Mouse (Mus musculus) lung, postnatal 0 days (tissue): ENCODE results near the gene Zfp13. TPM values are rescaled to one million over a fixed set of nuclear protein-coding genes. Genes with fewer than 3 reads are reported as not detected.
A peak's percentile ranks its signal among the peaks of the same experiment; 100 is the strongest.

Source experiments
- ATAC-seq: fragments of 200-750 bp; cut with Nextera tagmentation; 2 replicates; pipeline ENCODE4 v1.8.0; 2017; ENCODE audit warnings: moderate library complexity
- DNase-seq: peaks from one replicate; pipeline ENCODE4 v3.0.0-alpha.2; 2016; ENCODE audit warnings: low spot score
- H3K27ac ChIP-seq: fragments of 300-500 bp; sonication (generic); 2 replicates; pipeline ENCODE4 v1.5.1; 2014; ENCODE audit warnings: antibody characterized with exemption, mild to moderate bottlenecking, low read length, mixed read lengths
- H3K27me3 ChIP-seq: fragments of 300-500 bp; sonication (generic); replicated peaks from 2 replicates; pipeline ENCODE4 v1.6.1; 2014; ENCODE audit warnings: low read length, mixed read lengths; ENCODE audit not compliant: insufficient read depth
- H3K36me3 ChIP-seq: fragments of 300-500 bp; sonication (generic); 2 replicates; pipeline ENCODE4 v1.6.1; 2014; ENCODE audit warnings: low read length, mixed read lengths; ENCODE audit not compliant: insufficient read depth
- H3K4me1 ChIP-seq: fragments of 300-500 bp; sonication (generic); 2 replicates; pipeline ENCODE4 v1.6.1; 2014; ENCODE audit warnings: antibody characterized with exemption, low read depth, low read length, mixed read lengths; ENCODE audit not compliant: insufficient read depth
- H3K4me2 ChIP-seq: fragments of 300-500 bp; sonication (generic); replicated peaks from 2 replicates; pipeline ENCODE4 v1.6.1; 2014; ENCODE audit warnings: low read depth, mild to moderate bottlenecking, low read length, moderate library complexity, mixed read lengths
- H3K4me3 ChIP-seq: fragments of 300-500 bp; sonication (generic); 2 replicates; pipeline ENCODE4 v1.5.1; 2014; ENCODE audit warnings: low read depth, low read length
- H3K9ac ChIP-seq: fragments of 300-500 bp; sonication (generic); replicated peaks from 2 replicates; pipeline ENCODE4 v1.6.1; 2014; ENCODE audit warnings: low read depth, mild to moderate bottlenecking
- H3K9me3 ChIP-seq: fragments of 300-500 bp; sonication (generic); 2 replicates; pipeline ENCODE4 v1.6.1; 2016; ENCODE audit warnings: low read length, mixed read lengths
- CTCF ChIP-seq: IDR thresholded peaks from 2 replicates; pipeline ENCODE4 v1.5.1; 2016; ENCODE audit warnings: antibody characterized with exemption, mild to moderate bottlenecking
- EP300 ChIP-seq: IDR thresholded peaks from 2 replicates; pipeline ENCODE4 v1.6.1; 2016; ENCODE audit warnings: antibody characterized with exemption, mild to moderate bottlenecking, control low read depth
- WGBS: fragments of 180-500 bp; shearing (Covaris S2); extraction: QIAGEN DNeasy Blood & Tissue Kit; methylation state at CpG from one replicate; pipeline ENCODE4 v1.1.7; 2014; 5-methylcytosine and 5-hydroxymethylcytosine counted together
- polyA plus RNA-seq: library from polyadenylated mRNA; unstranded; fragments of >200 nt; fragmentation: Nextera tagmentation; extraction: Ambion mirVana; gene quantifications from 2 replicates; pipeline ENCODE4 v1.2.1, GENCODE M21; 2015

Zfp13 gene
- polyA plus RNA-seq, 1 experiment from 2014 or later, result 5.5 TPM

DNA sequence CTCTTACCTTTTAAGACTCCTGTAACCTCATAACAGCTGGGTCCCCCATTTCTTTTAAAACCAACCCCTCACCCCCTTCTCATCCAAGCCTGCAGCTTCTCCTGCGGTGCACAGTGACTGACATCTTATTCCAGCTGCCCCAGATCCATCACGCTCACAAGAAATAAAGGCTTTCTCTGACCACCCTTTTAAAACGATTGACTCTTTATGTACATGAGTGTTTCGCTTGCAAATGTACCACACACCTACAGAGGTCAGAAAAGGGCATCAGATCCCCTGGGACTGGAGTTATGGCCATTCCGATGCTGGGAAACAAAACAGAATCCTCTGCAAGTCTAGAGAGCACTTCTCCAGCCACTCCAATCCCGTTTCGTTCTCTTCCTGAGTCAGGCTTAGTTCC, 28.5 kb upstream of the Zfp13 start:
- Histone ChIP-seq H3K4me3 (no peak overlapping the region), H3K9me3 (no peaks in the 10 kb centered on the region), H3K4me2 (no peak overlapping the region), H3K27ac (no peak overlapping the region), H3K9ac (no peak overlapping the region), H3K36me3 (no peaks in the 10 kb centered on the region), H3K4me1 (peaks cover 4% of the 10 kb centered on the region; the same call in 1 of the 2 replicates), H3K27me3 (no peaks in the 10 kb centered on the region)
- no peak for TF ChIP-seq EP300
- TF ChIP-seq CTCF, result no peak
- 24% methylated on average over 7 of the region's 7 CpGs for WGBS
- no peak for ATAC-seq
- no peak for DNase-seq

DNA sequence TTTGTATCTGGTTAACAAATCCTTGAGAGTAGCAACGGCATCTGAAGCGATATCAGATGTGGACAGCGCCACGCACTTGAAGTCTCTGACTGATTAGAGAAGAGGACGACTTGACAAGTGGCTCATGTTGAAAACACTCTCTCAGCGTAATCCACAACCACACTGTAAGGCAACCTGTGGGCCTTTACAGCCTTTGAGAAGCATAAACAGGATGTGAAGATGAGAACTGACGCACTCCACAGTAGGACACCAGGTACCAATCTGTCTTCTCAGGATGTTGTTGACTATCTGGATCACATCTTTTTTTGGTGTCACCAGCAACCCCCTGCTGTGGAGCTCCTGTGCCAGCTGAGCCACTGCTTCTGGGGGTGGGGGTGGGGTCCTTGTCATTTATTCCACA, 21.1 kb upstream of the Zfp13 start:
- Histone ChIP-seq H3K27me3 (no peaks in the 10 kb centered on the region), H3K27ac (no peak overlapping the region), H3K4me3 (no peak overlapping the region), H3K4me1 (no peaks in the 10 kb centered on the region), H3K9me3 (no peaks in the 10 kb centered on the region), H3K4me2 (no peak overlapping the region), H3K9ac (no peak overlapping the region), H3K36me3 (no peaks in the 10 kb centered on the region)
- ATAC-seq, result no peak
- WGBS, result 49% methylated on average over 7 of the region's 7 CpGs
- no peak for DNase-seq
- TF ChIP-seq EP300 (no peak), CTCF (no peak)

GRCm38 (mm10) chr17:23617087-23617486, 17.8 kb upstream of the Zfp13 start:
- no peak for TF ChIP-seq EP300
- TF ChIP-seq CTCF, result no peak
- Histone ChIP-seq H3K36me3 (no peaks in the 10 kb centered on the region), H3K9me3 (no peaks in the 10 kb centered on the region), H3K4me3 (no peak overlapping the region), H3K9ac (no peak overlapping the region), H3K4me1 (no peaks in the 10 kb centered on the region), H3K4me2 (no peak overlapping the region), H3K27me3 (no peaks in the 10 kb centered on the region), H3K27ac (no peak overlapping the region)
- WGBS, result 22% methylated on average over 9 of the region's 9 CpGs
- ATAC-seq (no peak), DNase-seq (no peak)

GRCm38 (mm10) chr17:23610361-23610800, 11.1 kb upstream of the Zfp13 start:
- TF ChIP-seq EP300 (no peak), CTCF (peak; percentile 87)
- H3K36me3 ChIP-seq, result no peaks in the 10 kb centered on the region
- no peaks in the 10 kb centered on the region for H3K4me1 ChIP-seq
- no peaks in the 10 kb centered on the region for H3K9me3 ChIP-seq
- H3K4me2 ChIP-seq, result no peak overlapping the region
- H3K4me3 ChIP-seq, result no peak overlapping the region
- no peak overlapping the region for H3K27ac ChIP-seq
- ATAC-seq (peak; percentile 66), DNase-seq (peak; percentile 73)
- WGBS, result 79% methylated on average over 28 of the region's 28 CpGs
- no peak overlapping the region for H3K9ac ChIP-seq
- H3K27me3 ChIP-seq, result no peaks in the 10 kb centered on the region

DNA sequence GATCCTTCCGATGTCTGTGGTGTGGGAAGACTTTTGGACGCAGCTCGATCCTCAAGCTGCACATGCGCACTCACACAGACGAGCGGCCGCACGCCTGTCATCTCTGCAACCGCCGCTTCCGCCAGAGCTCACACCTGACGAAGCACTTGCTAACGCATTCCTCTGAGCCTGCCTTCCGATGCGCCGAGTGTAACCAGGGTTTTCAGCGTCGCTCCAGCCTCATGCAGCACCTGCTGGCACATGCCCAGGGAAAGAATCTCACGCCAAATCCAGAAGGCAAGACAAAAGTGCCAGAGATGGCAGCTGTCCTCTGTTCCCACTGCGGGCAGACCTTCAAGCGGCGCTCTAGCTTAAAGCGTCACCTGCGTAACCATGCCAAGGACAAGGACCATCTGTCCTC, 10.3 kb upstream of the Zfp13 start:
- Histone ChIP-seq H3K27me3 (no peaks in the 10 kb centered on the region), H3K4me2 (no peak overlapping the region), H3K9me3 (no peaks in the 10 kb centered on the region), H3K9ac (no peak overlapping the region), H3K27ac (no peak overlapping the region), H3K36me3 (no peaks in the 10 kb centered on the region), H3K4me3 (no peak overlapping the region), H3K4me1 (no peaks in the 10 kb centered on the region)
- WGBS, result 88% methylated on average over 24 of the region's 24 CpGs
- no peak for DNase-seq
- TF ChIP-seq EP300 (no peak), CTCF (no peak)
- no peak for ATAC-seq

DNA sequence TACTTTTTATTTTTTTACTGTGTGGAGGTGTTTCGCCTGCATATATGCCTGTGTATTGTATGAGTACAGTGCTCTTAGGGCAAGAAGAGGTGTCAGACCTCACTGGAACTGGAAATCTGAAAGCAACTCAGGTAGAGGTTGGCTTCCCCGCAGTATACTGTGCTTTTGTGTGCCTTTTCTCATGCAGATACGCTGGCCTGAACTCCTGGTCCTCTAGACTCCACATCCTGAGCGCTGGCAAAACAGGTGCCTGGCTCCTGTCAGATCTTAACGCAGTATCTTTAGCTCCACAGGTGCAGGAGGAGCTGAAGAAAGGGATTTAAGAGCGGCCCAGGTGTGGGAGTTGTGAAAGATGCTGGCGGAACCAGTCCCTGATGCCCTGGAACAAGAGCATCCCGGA, 5.9 kb upstream of the Zfp13 start:
- H3K27ac ChIP-seq, result no peak overlapping the region
- ATAC-seq (no peak), DNase-seq (no peak)
- H3K4me2 ChIP-seq, result no peak overlapping the region
- no peak for TF ChIP-seq EP300
- TF ChIP-seq CTCF, result no peak
- H3K9me3 ChIP-seq, result no peaks in the 10 kb centered on the region
- H3K9ac ChIP-seq, result no peak overlapping the region
- H3K4me3 ChIP-seq, result no peak overlapping the region
- no peaks in the 10 kb centered on the region for H3K4me1 ChIP-seq
- no peaks in the 10 kb centered on the region for H3K36me3 ChIP-seq
- WGBS, result 84% methylated on average over 8 of the region's 8 CpGs
- H3K27me3 ChIP-seq, result no peaks in the 10 kb centered on the region

GRCm38 (mm10) chr17:23604394-23604793, 5.1 kb upstream of the Zfp13 start:
- ATAC-seq (no peak), DNase-seq (no peak)
- no peak overlapping the region for H3K4me2 ChIP-seq
- no peaks in the 10 kb centered on the region for H3K4me1 ChIP-seq
- no peak overlapping the region for H3K27ac ChIP-seq
- H3K36me3 ChIP-seq, result no peaks in the 10 kb centered on the region
- H3K4me3 ChIP-seq, result no peak overlapping the region
- TF ChIP-seq EP300 (no peak), CTCF (0 out of 2 replicates have a peak, but pooled peaks have one; percentile 19)
- no peaks in the 10 kb centered on the region for H3K27me3 ChIP-seq
- no peak overlapping the region for H3K9ac ChIP-seq
- WGBS, result 71% methylated on average over 7 of the region's 7 CpGs
- no peaks in the 10 kb centered on the region for H3K9me3 ChIP-seq
